Mouse (Mus musculus) ovary, postnatal 14 days (tissue): ENCODE data around the gene Atp4b.

ENCODE experiments used
- DNase-seq: peaks from one replicate; pipeline ENCODE4 v3.0.0; 2022; ENCODE audit warnings: low spot score

Gene Atp4b

GRCm38 (mm10) chr8:13396725-13397124 lies at the start of gene Atp4b:
TSS of gene Atp4b (minus strand) at chr8:13396825.
- DNase-seq: no peak

- no peak for DNase-seq
Observed at GRCm38 (mm10) chr8:13442152-13442551, 45.5 kb upstream of the Atp4b start.

- no peak for DNase-seq
Observed at GRCm38 (mm10) chr8:13437531-13437930, 40.9 kb upstream of the Atp4b start.

- DNase-seq: no peak
Observed at GRCm38 (mm10) chr8:13436052-13436451, 39.4 kb upstream of the Atp4b start.

DNA sequence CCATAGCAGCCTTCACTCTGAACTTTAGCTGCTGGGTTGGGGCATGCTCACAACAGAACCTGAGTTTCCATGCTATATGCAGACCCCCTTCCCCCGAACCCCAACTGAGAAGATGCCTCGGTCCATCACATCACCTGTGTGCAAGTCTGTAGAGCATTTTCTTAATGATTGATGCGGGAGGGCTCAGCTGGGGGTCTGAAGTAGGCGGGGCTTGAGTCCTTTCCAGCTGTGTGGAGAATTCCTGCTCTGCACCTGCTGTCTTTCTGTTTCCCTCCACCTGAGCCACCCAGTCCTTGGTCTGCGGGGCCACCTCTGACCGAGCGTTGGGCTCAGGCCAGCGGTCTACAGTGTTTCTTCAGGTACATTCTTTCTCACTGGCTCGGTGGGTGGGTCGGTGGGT lies 38.3 kb upstream of the Atp4b start, which contains the start of gene Tmem255b:
Gene Tmem255b, plus strand, starts transcription at position 301 of the 400 bp plus-strand sequence.
- DNase-seq: no peak

- no peak for DNase-seq
Observed at GRCm38 (mm10) chr8:13433130-13433529, 36.5 kb upstream of the Atp4b start.

DNA sequence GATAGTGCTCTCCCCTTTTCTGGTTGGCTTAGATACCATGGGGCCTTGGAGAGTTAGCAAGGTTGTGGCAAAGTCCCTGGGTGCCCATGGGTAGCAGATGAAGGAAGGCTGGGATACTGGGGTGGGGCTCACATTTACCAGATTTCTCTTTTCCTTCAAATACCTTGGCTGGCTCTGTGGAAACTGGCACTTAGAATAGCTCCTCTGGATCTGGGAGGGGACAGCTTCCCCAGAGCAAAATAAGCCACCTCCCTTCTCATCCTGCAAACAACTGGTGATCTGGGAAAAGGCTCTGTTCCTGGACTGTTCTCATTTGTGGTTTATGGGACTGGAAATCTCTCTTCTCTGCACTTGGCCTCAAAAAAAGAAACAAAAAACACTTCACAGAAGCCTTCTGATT lies 34.2 kb upstream of the Atp4b start:
- DNase-seq: no peak

GRCm38 (mm10) chr8:13430412-13430811 lies 33.8 kb upstream of the Atp4b start:
- DNase-seq: no peak

GRCm38 (mm10) chr8:13428156-13428555 lies 31.5 kb upstream of the Atp4b start:
- DNase-seq: no peak

DNA sequence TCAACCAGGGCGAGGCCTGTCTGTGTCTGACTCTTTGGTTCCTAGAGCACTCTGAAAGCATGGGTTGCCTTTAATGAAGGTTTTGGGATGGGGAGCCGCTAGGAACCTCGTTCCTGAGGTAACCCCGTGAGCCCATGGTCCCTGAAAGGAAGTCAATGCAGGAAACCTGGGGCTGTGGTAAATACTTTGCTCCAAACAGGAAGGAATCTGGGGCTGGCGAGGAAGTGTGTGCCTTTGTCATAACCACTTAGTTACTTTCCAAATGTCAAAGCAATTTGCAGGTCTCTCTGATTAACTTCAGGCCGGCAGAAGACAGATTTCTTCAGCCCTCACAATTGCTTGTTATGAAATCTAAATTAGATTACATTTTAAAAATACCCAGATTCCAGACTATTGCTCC lies 30.7 kb upstream of the Atp4b start:
- DNase-seq: no peak

DNA sequence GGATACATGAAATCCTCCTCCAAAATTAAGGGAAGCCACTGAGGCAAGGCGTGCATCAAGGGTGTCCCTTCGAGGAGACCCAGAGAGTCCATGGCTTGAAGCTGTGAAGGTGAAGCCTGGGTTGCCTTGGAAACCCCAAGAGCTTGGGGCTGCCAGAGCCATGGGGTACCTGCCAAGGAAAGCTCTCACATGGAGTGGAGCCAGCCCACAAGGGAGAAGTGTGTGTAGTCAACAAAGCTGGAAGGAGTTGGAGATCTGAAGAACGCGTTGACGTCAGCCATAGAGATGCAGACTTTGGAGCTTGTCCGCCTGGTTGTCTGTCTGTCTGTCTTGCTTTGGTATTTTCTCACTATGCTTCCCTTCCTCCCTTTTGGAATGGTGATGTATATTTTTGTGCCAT lies 24.3 kb upstream of the Atp4b start:
- DNase-seq: no peak

DNA sequence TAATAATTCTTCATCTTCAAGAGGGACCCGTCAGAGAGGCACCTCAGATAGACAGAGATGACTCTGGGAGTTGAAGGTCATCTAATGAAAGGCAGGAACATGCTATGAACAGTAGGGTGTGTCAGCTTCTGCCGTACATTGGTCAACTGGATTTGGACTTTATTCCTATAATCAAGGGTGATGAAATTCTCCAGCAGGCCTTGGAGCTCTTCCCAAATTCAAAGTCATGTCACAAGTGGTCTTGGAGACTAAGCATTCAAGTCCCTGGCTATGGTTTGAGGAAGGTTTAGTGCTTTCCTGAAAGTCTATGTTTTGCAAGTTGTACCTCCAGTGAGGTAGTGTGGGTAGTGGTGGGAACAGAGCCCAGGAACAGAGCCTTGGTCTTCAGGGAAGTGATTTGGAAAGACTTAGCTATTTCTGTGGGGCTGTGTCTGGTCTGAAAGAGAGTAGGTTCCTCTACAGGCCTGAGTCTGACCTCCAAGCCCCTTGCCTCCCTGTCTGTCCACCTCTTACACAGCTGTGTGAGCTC lies 22.6 kb upstream of the Atp4b start:
- no peak for DNase-seq

DNA sequence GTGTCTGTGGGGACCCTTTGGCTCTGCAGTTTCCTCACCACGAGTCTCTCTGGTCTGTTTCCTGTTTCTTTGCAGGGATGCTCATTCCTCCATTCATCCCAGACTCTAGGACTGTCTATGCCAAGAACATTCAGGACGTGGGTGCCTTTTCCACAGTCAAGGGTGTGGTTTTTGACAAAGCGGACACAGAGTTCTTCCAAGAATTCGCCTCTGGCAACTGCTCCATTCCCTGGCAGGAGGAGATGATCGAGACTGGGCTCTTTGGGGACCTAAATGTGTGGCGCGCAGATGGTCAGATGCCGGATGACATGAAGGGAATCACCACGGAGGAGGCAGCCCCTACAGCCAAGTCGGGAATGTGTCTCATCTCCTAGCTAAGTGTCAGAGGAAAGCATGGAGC lies 19.3 kb upstream of the Atp4b start:
- no peak for DNase-seq

DNA sequence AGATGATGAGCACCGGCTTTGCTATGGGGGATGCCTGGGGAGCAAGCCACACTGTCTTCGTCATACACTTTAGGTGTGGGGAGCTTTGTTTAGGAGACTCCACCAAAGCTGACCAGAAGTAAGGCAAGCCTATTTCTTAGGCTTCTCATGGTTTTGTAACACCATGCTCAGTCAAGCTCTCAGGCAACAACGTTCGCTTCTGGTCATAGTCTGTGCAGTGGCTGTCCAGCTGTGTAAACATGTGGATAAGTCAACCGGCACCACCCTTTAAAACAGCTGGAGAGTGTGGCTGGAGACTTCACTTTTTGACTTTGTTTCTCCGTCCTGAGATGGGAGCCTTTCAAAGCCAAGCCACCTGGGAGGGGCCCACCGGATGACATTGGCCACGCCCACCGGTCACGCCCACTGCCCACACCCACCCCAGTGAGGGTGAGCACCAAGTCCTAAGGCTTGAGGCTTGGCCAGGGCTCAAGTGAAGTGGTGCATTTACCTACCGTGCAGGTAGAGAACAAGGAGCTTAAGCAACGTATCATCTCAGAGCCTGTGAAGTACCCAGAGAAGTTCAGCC lies 17.3 kb upstream of the Atp4b start:
- DNase-seq: no peak

DNA sequence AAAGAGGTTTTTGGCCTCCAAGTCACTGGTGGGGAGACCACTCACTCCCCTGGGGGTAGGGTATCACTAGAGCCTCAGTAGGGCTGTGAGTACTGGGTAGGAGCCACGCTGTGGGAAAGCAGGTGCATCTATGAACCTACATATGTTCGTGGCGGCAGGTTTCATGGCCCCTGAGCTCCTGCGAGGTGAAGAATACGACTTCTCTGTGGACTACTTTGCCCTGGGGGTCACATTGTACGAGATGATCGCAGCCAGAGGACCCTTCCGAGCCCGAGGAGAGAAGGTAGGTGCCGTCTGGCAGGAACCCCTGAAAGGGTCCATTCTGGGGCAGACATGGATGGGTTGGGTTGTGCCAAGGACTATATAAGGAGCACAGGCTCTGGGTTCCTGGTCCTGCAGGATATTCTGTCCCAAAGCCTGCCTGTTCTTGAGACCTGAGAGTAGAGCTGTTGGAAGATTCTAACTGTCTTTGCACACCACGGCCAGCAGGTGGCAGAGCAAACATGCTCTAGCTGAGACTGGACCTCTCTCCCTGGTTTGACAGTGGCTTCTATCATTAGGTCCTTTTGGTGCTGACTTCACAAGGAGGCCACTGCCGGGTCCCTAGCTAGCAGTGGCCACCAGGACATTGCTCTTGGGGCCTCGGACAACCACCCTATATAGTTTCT lies 16.4 kb upstream of the Atp4b start:
- DNase-seq: peak; percentile 34

GRCm38 (mm10) chr8:13411597-13411996 lies 15.0 kb upstream of the Atp4b start:
- DNase-seq: peak; percentile 59

GRCm38 (mm10) chr8:13406011-13406410 lies 9.4 kb upstream of the Atp4b start:
- no peak for DNase-seq

GRCm38 (mm10) chr8:13404666-13405131 lies 8.1 kb upstream of the Atp4b start, which contains the start of gene Grk1:
TSS of gene Grk1 (plus strand) at chr8:13405081.
- DNase-seq: no peak

GRCm38 (mm10) chr8:13403517-13403916 lies 6.9 kb upstream of the Atp4b start:
- DNase-seq: no peak

DNA sequence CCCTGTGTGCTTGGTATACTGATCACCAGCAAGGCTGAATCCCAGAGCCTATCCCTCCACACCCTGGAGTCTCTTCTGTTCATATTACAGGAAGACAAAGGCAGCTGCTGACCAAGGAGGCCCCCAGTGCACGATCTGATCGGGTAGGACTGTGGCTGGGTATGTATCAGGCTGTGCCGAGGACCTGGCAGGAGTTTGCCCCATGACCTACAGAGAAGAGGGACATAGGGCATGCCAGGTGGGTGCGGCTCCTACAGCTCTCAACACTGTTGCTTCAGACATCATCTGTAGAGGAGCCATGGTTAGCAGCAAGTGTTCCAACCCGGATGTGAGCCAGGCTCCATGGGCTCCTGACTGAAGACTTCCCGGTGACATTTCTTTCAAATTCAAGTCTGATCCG lies 2.8 kb downstream of the Atp4b start:
- no peak for DNase-seq

GRCm38 (mm10) chr8:13388744-13389143 lies 7.9 kb downstream of the Atp4b start:
- no peak for DNase-seq

GRCm38 (mm10) chr8:13387728-13388127 lies 8.9 kb downstream of the Atp4b start:
- DNase-seq: no peak

DNA sequence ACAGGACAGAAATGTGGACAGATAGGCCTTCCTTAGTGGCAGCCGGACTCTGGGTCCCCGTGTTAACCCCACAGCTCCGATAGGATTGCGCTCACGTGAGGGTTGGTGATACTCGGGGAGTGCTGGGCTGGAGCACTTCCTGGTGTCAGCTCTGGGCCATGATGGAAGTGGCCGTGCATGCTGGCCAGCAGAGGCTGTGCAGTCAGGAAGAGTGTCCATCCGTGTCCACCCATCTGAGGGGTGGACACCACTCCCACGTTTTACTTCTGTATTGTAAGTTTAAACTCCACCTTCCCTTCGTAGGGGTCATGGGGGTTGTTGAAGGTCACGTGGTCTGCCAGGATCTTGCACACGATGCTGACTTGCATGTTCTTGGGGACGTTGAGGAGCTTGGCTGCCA lies 10.3 kb downstream of the Atp4b start:
- no peak for DNase-seq

DNA sequence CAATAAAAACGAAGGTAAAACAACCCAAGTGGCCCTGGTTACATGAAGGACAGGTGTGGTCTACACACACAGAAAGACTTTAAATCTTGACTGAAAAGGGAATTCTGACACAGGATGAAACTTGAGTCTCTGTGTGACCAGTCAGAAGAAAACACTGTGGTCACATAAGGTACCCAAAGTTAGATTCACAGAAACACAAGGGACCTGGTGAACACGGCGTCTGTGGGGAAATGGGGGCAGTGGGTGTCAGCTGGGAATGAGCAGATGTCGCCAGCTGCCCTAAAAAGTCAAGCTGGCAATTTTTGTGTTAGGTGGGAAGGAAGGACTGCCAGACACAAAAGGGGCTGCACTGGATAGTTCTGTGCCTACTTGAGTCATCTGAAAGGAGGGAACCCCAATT lies 13.6 kb downstream of the Atp4b start:
- DNase-seq: no peak
